In the genomic region with DNA sequence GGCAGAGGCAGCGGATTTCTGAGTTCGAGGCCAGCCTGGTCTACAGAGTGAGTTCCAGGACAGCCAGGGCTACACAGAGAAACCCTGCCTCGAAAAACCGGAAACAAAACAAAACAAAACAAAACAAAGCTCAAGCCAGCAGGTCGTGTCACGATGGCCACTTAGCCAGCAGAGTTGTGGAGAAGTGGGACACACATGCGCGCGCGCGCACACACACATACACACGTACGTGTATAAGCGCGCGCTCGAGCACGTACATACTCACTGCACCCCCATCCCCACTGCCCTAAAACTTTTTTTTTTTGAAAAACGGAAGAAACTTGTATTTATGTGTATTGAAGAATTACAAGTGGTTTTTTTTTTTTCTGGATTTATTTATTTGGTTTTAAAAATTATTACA, we compare ENCODE assay signal across 17 mouse cellular contexts.
DNase-seq lines count a peak whose midpoint lies in the region; ATAC-seq and TF ChIP-seq lines count a peak whose summit lies in the region.
"Had no signal": no experiment of that assay in that cellular context is flagged by ENCODE, and none has a peak within 500 bp of the region (broad histone marks: within the 10 kb centered on the region; RNA-seq: fewer than 3 reads in every experiment).

No protein-coding gene starts in this region.

- peak overlapping the region; percentile 73; the same call in 1 of the 2 replicates for H3K27ac ChIP-seq in hindbrain, embryonic 10.5 days
- no peak overlapping the region for H3K27ac ChIP-seq in hindbrain, embryonic 12.5 days
- H3K27ac ChIP-seq in embryonic facial prominence, embryonic 10.5 days (replicated peaks): peak overlapping the region; percentile 59; the same call in 1 of the 2 replicates
- no peak overlapping the region for H3K27ac ChIP-seq in gastrocnemius, adult 2 months
- H3K27ac ChIP-seq: limb, embryonic 15.5 days; midbrain, embryonic 15.5 days had no signal

- no peak overlapping the region for H3K4me3 ChIP-seq in hindbrain, embryonic 10.5 days
- H3K4me3 ChIP-seq in hindbrain, embryonic 12.5 days: no peak overlapping the region
- no peak overlapping the region for H3K4me3 ChIP-seq in embryonic facial prominence, embryonic 10.5 days
- no peak overlapping the region for H3K4me3 ChIP-seq in gastrocnemius, adult 2 months
- H3K4me3 ChIP-seq: hindbrain, embryonic 13.5 days; limb, embryonic 15.5 days; midbrain, embryonic 15.5 days had no signal

- WGBS in hindbrain, embryonic 10.5 days: 82% methylated on average over 19 of the region's 19 CpGs
- WGBS in hindbrain, embryonic 12.5 days: 82% methylated on average over 19 of the region's 19 CpGs
- WGBS in embryonic facial prominence, embryonic 10.5 days: 82% methylated on average over 19 of the region's 19 CpGs

- DNase-seq in hindbrain, embryonic 10.5 days (ENCODE audit: low spot score): no peak
- peak; percentile 9 for DNase-seq in thymus, postnatal 0 days (ENCODE audit: low spot score)
- no peak for DNase-seq in thymus, postnatal 4 days
- no peak for DNase-seq in embryonic facial prominence, embryonic 10.5 days (ENCODE audit: low spot score)
- no peak for DNase-seq in adrenal gland, postnatal 4 days (ENCODE audit: low spot score in 2 of 2)
- DNase-seq in gastrocnemius, adult 2 months: no peak
- DNase-seq: adrenal gland, postnatal 36 days; cerebellum, adult 8-10 months; gastrocnemius, postnatal 25 days; heart, postnatal 10 days; kidney, adult 2 months; kidney, postnatal 10 days; right cerebral cortex, postnatal 4 days had no signal

- ATAC-seq in hindbrain, embryonic 12.5 days (ENCODE audit: low FRiP score): no peak
- ATAC-seq: midbrain, embryonic 15.5 days had no signal

- TF ChIP-seq CTCF in gastrocnemius, adult 2 months (IDR thresholded peaks at IDR 0.05): no peak

- peaks cover 13% of the 10 kb centered on the region for H3K4me1 ChIP-seq in hindbrain, embryonic 10.5 days (replicated peaks)
- H3K4me1 ChIP-seq in hindbrain, embryonic 12.5 days: peaks cover 5% of the 10 kb centered on the region
- peaks cover 17% of the 10 kb centered on the region for H3K4me1 ChIP-seq in embryonic facial prominence, embryonic 10.5 days

- H3K9me3 ChIP-seq in hindbrain, embryonic 10.5 days: no peaks in the 10 kb centered on the region
- no peaks in the 10 kb centered on the region for H3K9me3 ChIP-seq in hindbrain, embryonic 12.5 days (replicated peaks)
- no peaks in the 10 kb centered on the region for H3K9me3 ChIP-seq in embryonic facial prominence, embryonic 10.5 days
- H3K9me3 ChIP-seq: hindbrain, embryonic 13.5 days; limb, embryonic 15.5 days; midbrain, embryonic 15.5 days had no signal

- H3K4me2 ChIP-seq in hindbrain, embryonic 12.5 days (replicated peaks): no peak overlapping the region
- H3K4me2 ChIP-seq: hindbrain, embryonic 13.5 days; limb, embryonic 15.5 days; midbrain, embryonic 15.5 days had no signal

- H3K9ac ChIP-seq in hindbrain, embryonic 12.5 days: no peak overlapping the region
- H3K9ac ChIP-seq: hindbrain, embryonic 13.5 days; limb, embryonic 15.5 days; midbrain, embryonic 15.5 days had no signal

- H3K27me3 ChIP-seq in hindbrain, embryonic 10.5 days (ENCODE audit: insufficient read depth, poor library complexity, severe bottlenecking): no peaks in the 10 kb centered on the region
- H3K27me3 ChIP-seq in hindbrain, embryonic 12.5 days: no peaks in the 10 kb centered on the region
- no peaks in the 10 kb centered on the region for H3K27me3 ChIP-seq in embryonic facial prominence, embryonic 10.5 days (replicated peaks; ENCODE audit: low read depth, poor library complexity, severe bottlenecking)
- H3K27me3 ChIP-seq: hindbrain, embryonic 13.5 days; limb, embryonic 15.5 days; midbrain, embryonic 15.5 days had no signal

- intact Hi-C loops in gastrocnemius, adult 2 months (cut with DNase I): no loop called here

- H3K36me3 ChIP-seq in hindbrain, embryonic 10.5 days: no peaks in the 10 kb centered on the region
- H3K36me3 ChIP-seq in hindbrain, embryonic 12.5 days: no peaks in the 10 kb centered on the region
- no peaks in the 10 kb centered on the region for H3K36me3 ChIP-seq in embryonic facial prominence, embryonic 10.5 days (replicated peaks)
- H3K36me3 ChIP-seq: hindbrain, embryonic 13.5 days; limb, embryonic 15.5 days; midbrain, embryonic 15.5 days had no signal

Comparison
In these comparisons a context has a peak if more than half of its experiments do, and no peak if none do; other contexts are left out.
1. H3K27ac ChIP-seq: peak in hindbrain, embryonic 10.5 days (single experiment) and embryonic facial prominence, embryonic 10.5 days (single experiment); none in hindbrain, embryonic 12.5 days (single experiment) and gastrocnemius, adult 2 months (single experiment).